Mouse (Mus musculus) spleen, adult 2 months (tissue): Measurements from ENCODE around the gene Naa15. TPM values are rescaled to one million over a fixed set of nuclear protein-coding genes. Genes with fewer than 3 reads are reported as not detected.
A peak's percentile ranks its signal among the peaks of the same experiment; 100 is the strongest.

Experiments used
- DNase-seq, 2 experiments: peaks; one replicate each; pipeline versions ENCODE4 v3.0.0 to v3.0.0-alpha.2; 2012 to 2021; ENCODE audit warnings: low spot score in 2 of 2, low read depth in 1 of 2
- H3K27ac ChIP-seq: fragments of 200-500 bp; 2 replicates; pipeline ENCODE4 v1.5.1; 2012; ENCODE audit warnings: low read length, inconsistent platforms; ENCODE audit not compliant: insufficient read depth
- H3K27me3 ChIP-seq: fragments of 200-500 bp; 2 replicates; pipeline ENCODE4 v1.6.1; 2012; ENCODE audit warnings: mild to moderate bottlenecking, moderate library complexity, low read length, inconsistent platforms; ENCODE audit not compliant: control insufficient read depth, insufficient read depth
- H3K36me3 ChIP-seq: fragments of 200-500 bp; 2 replicates; pipeline ENCODE4 v1.6.1; 2012; ENCODE audit warnings: mild to moderate bottlenecking, low read length, inconsistent platforms; ENCODE audit not compliant: control insufficient read depth, insufficient read depth
- H3K4me1 ChIP-seq: fragments of 200-500 bp; 2 replicates; pipeline ENCODE4 v1.6.1; 2011; ENCODE audit warnings: inconsistent platforms; ENCODE audit not compliant: control insufficient read depth, insufficient read depth, insufficient read length
- H3K4me3 ChIP-seq: fragments of 200-500 bp; 2 replicates; pipeline ENCODE4 v1.5.1; 2011; ENCODE audit warnings: mild to moderate bottlenecking, inconsistent platforms; ENCODE audit not compliant: insufficient read depth, insufficient read length; ENCODE audit errors: extremely low read depth
- CTCF ChIP-seq: fragments of 200-500 bp; IDR thresholded peaks from 2 replicates; pipeline ENCODE4 v1.5.1; 2011; ENCODE audit warnings: mild to moderate bottlenecking, inconsistent platforms; ENCODE audit not compliant: insufficient read depth, insufficient read length, insufficient replicate concordance; ENCODE audit errors: extremely low read depth
- POLR2A ChIP-seq: fragments of 200-500 bp; IDR thresholded peaks from 2 replicates; pipeline ENCODE4 v1.6.1; 2011; ENCODE audit warnings: low read depth, low read length, inconsistent platforms
- WGBS: fragments of 180-500 bp; shearing (Covaris S2); methylation state at CpG from one replicate; pipeline ENCODE4 v1.1.7; 2018; 5-methylcytosine and 5-hydroxymethylcytosine counted together
- polyA plus RNA-seq: library from polyadenylated mRNA; depleted of rRNA; stranded (reverse); fragments of >200 nt; gene quantifications from 2 replicates; pipeline ENCODE4 v1.2.3, GENCODE M21; 2012; rRNA removed

Gene Naa15
- polyA plus RNA-seq, result 1.7 and 2.1 TPM in 2 replicates

DNA sequence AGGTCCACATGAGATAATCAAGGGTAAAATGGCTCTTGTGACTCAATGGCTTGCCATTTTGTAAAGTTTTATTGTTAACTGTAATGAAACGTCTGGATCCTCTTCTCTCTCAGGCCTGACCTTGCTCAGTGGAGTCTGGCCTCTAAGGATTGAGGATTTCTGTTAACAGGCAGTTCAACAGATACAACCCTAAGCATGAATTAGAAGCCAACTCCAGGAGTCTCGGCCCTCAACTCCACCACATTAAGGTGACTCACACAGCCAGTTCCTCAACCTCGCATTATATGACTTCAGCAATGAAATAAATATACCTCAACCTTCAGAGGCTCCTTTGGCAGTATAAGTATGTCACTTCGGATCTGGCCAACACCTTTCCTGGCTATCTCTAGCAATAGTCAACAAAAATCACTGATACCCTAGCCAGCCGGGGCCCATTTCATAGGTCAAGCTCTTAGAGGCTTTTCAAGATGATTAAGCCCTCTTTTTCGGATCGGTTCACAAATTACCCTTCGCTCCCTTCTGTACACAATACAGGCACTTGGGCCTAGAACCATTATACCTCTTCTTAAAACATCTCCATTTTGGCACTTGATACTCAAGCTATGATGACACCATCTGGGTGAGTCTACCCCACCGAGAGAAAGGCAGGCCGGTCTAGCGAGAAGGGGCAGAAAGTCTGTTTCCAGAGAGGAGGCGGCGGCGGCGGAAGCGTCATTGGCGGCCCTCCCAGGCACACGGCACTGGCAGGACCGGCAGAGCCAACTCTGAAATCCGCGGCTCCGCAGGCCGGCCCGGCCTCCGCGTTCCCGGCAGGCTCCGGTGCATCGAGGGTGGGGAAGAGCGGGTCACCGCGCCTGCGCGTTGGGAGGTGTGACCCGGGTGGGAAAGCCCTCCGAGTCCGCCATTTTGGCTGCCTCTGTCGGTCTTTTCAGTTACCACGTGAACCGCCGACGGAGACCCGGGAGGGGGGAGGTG, at the start of gene Naa15:
TSS of gene Naa15 (plus strand) at position 51 of the 975 bp plus-strand sequence.
- H3K27me3 ChIP-seq, result no peaks in the 10 kb centered on the region
- H3K4me1 ChIP-seq, result peaks cover 5% of the 10 kb centered on the region
- no peaks in the 10 kb centered on the region for H3K36me3 ChIP-seq
- peak; percentile 89 to 95 for DNase-seq
- TF ChIP-seq CTCF, result no peak
- TF ChIP-seq POLR2A, result peak; percentile 67
- H3K4me3 ChIP-seq, result peak within 1 kb of the TSS; percentile 83
- peak within 1 kb of the TSS; percentile 87 for H3K27ac ChIP-seq
- 4% methylated on average over 43 of the region's 43 CpGs for WGBS

DNA sequence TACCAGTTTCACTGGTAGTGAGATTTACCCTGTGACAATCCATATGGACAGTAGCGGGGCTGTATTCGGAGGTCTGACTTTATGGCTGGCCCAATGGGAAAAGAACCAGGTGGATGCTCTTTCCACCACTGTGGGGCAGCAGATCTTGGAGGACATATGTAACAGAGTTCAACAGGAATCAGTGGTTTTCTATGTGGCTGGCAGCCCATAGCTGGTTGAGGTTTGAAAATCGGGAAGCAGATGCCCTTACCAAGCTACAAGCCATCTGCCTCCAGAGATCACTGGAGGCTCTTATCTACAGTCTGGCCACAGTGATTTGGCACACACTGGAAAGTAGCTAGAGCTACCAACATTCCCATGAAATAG, 49.4 kb upstream of the Naa15 start:
- WGBS, result 2% methylated on average over 3 of the region's 3 CpGs
- Histone ChIP-seq H3K27me3 (no peaks in the 10 kb centered on the region), H3K4me3 (no peak overlapping the region), H3K27ac (no peak overlapping the region), H3K36me3 (no peaks in the 10 kb centered on the region), H3K4me1 (no peaks in the 10 kb centered on the region; the same call in 1 of the 2 replicates)
- TF ChIP-seq CTCF (no peak), POLR2A (no peak)
- no peak for DNase-seq

DNA sequence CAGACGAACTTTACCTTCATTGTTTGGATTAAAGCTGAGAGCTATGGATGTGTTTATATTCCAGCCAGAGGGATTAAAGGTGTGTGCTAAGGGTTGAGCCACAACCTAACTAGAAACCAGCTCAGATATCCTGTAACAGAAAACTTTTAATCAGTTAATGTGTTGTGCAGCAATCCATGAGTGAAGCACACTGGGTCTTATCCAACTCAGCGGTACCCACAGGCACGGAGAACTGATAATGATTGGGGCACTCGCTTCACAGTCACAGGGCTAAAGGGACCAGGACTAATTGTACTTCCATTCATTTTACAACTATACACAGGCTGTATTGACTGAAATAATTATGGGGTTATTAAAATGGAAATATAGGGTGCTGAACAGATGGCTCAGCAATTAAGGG, 48.0 kb upstream of the Naa15 start:
- 89% methylated on average over 4 of the region's 4 CpGs for WGBS
- no peak overlapping the region for H3K27ac ChIP-seq
- no peak for DNase-seq
- no peaks in the 10 kb centered on the region for H3K27me3 ChIP-seq
- no peak for TF ChIP-seq POLR2A
- TF ChIP-seq CTCF, result no peak
- no peak overlapping the region for H3K4me3 ChIP-seq
- no peaks in the 10 kb centered on the region; the same call in 1 of the 2 replicates for H3K4me1 ChIP-seq
- H3K36me3 ChIP-seq, result no peaks in the 10 kb centered on the region

DNA sequence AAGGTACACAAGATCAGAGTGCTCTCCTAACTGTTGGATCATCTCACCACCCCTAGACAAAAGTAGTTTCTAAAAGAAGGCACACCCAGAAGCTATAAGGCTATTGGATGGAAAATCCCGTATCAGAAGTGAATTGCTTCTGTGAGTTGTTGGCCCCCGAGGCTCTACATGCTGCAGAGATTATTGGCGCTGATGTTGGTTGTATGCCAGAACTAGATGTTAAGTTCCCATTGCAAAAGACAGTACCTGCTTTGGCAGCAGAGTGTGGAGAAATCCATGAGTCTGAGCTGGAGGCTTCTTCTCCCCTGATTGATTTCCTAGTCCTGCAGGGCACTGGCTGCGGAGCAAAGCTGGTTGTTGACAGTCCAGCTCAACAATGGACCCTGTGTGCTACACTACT, 46.9 kb upstream of the Naa15 start:
- no peak for DNase-seq
- TF ChIP-seq POLR2A (no peak), CTCF (no peak)
- no peaks in the 10 kb centered on the region for H3K36me3 ChIP-seq
- H3K4me1 ChIP-seq, result no peaks in the 10 kb centered on the region; the same call in 1 of the 2 replicates
- H3K27me3 ChIP-seq, result no peaks in the 10 kb centered on the region
- WGBS, result 83% methylated on average over 4 of the region's 4 CpGs
- no peak overlapping the region for H3K27ac ChIP-seq
- no peak overlapping the region for H3K4me3 ChIP-seq

DNA sequence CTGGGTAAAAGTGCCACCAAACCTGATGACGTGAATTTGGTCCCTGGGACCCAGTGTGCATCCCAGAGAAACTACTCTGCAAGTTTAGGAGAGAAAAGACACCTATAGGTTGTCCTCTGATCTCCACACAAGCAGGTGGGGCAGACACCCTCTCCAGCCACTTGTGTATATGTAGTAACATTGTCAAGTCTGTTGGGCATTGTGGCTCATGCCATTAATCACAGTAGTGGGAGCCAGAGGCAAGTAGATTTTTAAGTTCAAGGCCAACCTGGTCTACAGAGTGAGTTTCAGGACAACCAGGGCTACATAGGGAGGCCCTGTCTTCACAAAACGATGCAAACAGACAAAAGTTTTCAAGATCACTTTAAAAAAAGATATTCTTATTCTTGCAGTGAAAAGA, 43.1 kb upstream of the Naa15 start:
- H3K27me3 ChIP-seq, result no peaks in the 10 kb centered on the region
- H3K36me3 ChIP-seq, result no peaks in the 10 kb centered on the region
- H3K4me3 ChIP-seq, result no peak overlapping the region
- no peaks in the 10 kb centered on the region for H3K4me1 ChIP-seq
- no peak for DNase-seq
- H3K27ac ChIP-seq, result no peak overlapping the region
- no peak for TF ChIP-seq CTCF
- no peak for TF ChIP-seq POLR2A
- 86% methylated on average over 2 of the region's 2 CpGs for WGBS

DNA sequence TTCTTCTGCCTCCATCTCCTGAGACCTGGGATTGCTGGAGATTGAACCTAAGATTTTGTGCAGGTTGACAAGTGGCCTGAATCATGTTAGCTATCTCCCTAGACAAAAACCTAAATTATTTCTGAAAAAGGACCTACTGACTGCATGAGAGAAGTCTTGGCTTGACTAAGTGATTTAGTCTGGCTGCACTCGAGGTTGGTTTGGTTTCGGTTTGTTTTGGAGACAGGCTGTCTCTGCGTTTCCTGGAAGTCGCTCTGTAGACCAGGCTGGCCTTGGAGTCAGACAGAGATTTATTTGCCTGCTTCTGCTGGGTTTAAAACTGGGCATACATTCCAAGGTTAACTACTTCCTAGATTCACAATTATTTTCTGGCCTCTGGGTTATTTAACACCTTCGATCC, 42.1 kb upstream of the Naa15 start:
- no peak for TF ChIP-seq CTCF
- TF ChIP-seq POLR2A, result no peak

DNA sequence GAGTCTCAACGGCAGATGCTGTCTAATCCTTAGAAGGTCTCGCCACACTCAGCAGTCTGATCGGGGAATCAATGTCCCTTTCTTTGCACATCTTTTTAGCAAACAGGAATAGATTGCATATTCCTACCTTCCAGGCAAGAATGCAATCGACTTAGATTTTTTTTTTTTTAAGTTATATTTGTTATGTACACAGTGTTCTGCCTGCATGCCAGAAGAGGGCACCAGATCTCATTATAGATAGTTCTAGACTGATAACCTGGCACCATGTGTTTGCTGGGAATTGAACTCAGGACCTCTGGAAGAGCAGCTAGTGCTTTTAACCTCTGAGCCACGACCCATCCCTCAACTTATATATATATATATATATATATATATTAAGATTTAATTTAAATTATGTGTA, 41.4 kb upstream of the Naa15 start:
- WGBS, result 73% methylated on average over 5 of the region's 5 CpGs
- H3K27ac ChIP-seq, result no peak overlapping the region
- H3K4me1 ChIP-seq, result no peaks in the 10 kb centered on the region
- H3K27me3 ChIP-seq, result no peaks in the 10 kb centered on the region
- no peak for TF ChIP-seq POLR2A
- no peak for TF ChIP-seq CTCF
- DNase-seq, result no peak
- no peak overlapping the region for H3K4me3 ChIP-seq
- no peaks in the 10 kb centered on the region for H3K36me3 ChIP-seq

More for the DNA sequence above, 42.1 kb upstream of the Naa15 start:
- no peaks in the 10 kb centered on the region for H3K4me1 ChIP-seq
- no peak overlapping the region; the same call in 1 of the 2 replicates for H3K27ac ChIP-seq
- no peak for DNase-seq
- 41% methylated on average over 5 of the region's 5 CpGs for WGBS
- H3K27me3 ChIP-seq, result no peaks in the 10 kb centered on the region
- no peak overlapping the region for H3K4me3 ChIP-seq
- H3K36me3 ChIP-seq, result no peaks in the 10 kb centered on the region
